Mouse (Mus musculus) limb, embryonic 15.5 days (tissue): ENCODE data around the gene Mdk. TPM values are rescaled to one million over a fixed set of nuclear protein-coding genes. Genes with fewer than 3 reads are reported as not detected.

Experiments
- ATAC-seq: fragments of 200-750 bp; cut with Nextera tagmentation; 2 replicates; pipeline ENCODE4 v1.8.0; 2017; ENCODE audit warnings: low read depth, moderate TSS enrichment; ENCODE audit not compliant: insufficient number of reproducible peaks, low FRiP score, low TSS enrichment
- H3K27ac ChIP-seq: fragments of 300-500 bp; sonication (generic); 2 replicates; pipeline ENCODE4 v1.5.1; 2015; ENCODE audit warnings: moderate library complexity, mild to moderate bottlenecking, inconsistent platforms
- H3K27me3 ChIP-seq: fragments of 300-500 bp; sonication (generic); 2 replicates; pipeline ENCODE4 v1.6.1; 2015; ENCODE audit warnings: inconsistent platforms
- H3K36me3 ChIP-seq: fragments of 300-500 bp; sonication (generic); 2 replicates; pipeline ENCODE4 v1.6.1; 2015; ENCODE audit warnings: inconsistent platforms
- H3K4me1 ChIP-seq: fragments of 300-500 bp; sonication (generic); 2 replicates; pipeline ENCODE4 v1.6.1; 2015; ENCODE audit warnings: inconsistent platforms
- H3K4me2 ChIP-seq: fragments of 300-500 bp; sonication (generic); 2 replicates; pipeline ENCODE4 v1.6.1; 2015; ENCODE audit warnings: mild to moderate bottlenecking, inconsistent platforms
- H3K4me3 ChIP-seq: fragments of 300-500 bp; sonication (generic); 2 replicates; pipeline ENCODE4 v1.5.1; 2015; ENCODE audit warnings: mild to moderate bottlenecking, inconsistent platforms
- H3K9ac ChIP-seq: fragments of 300-500 bp; sonication (generic); 2 replicates; pipeline ENCODE4 v1.6.1; 2015; ENCODE audit warnings: inconsistent platforms
- H3K9me3 ChIP-seq: fragments of 300-500 bp; sonication (generic); 2 replicates; pipeline ENCODE4 v1.6.1; 2016; ENCODE audit warnings: inconsistent platforms
- WGBS: fragments of 180-500 bp; shearing (Covaris S2); methylation state at CpG from one replicate; pipeline ENCODE4 v1.1.7; 2015; 5-methylcytosine and 5-hydroxymethylcytosine counted together
- microRNA-seq: library from miRNA; unstranded; fragments of <30 nt; microRNA quantifications from one replicate; pipeline ENCODE4, GENCODE M21; 2016
- polyA plus RNA-seq: library from polyadenylated mRNA; unstranded; fragments of >200 nt; fragmentation: Nextera tagmentation; extraction: Ambion mirVana; gene quantifications from 2 replicates; pipeline ENCODE4 v1.2.1, GENCODE M21; 2015

Gene Mdk
- polyA plus RNA-seq, 1 experiment from 2014 or later = 1,046 TPM

- Histone ChIP-seq H3K4me2 (no peak overlapping the region), H3K27ac (no peak overlapping the region), H3K9ac (no peak overlapping the region), H3K9me3 (no peaks in the 10 kb centered on the region), H3K4me3 (no peak overlapping the region), H3K4me1 (no peaks in the 10 kb centered on the region), H3K36me3 (peaks cover 18% of the 10 kb centered on the region), H3K27me3 (no peaks in the 10 kb centered on the region)
- WGBS = 95% methylated on average over 3 of the region's 3 CpGs
- no peak for ATAC-seq
Observed at GRCm38 (mm10) chr2:91895401-91895800, 36.7 kb downstream of the Mdk start.

- 89% methylated on average over 3 of the region's 3 CpGs for WGBS
- Histone ChIP-seq H3K27ac (no peak overlapping the region), H3K4me1 (no peaks in the 10 kb centered on the region), H3K4me3 (no peak overlapping the region), H3K9me3 (no peaks in the 10 kb centered on the region), H3K27me3 (no peaks in the 10 kb centered on the region), H3K36me3 (peaks cover 15% of the 10 kb centered on the region; the same call in 1 of the 2 replicates), H3K4me2 (no peak overlapping the region), H3K9ac (no peak overlapping the region)
- no peak for ATAC-seq
Observed at GRCm38 (mm10) chr2:91894716-91895115, 37.4 kb downstream of the Mdk start.

GRCm38 (mm10) chr2:91884616-91885015, 47.5 kb downstream of the Mdk start:
- H3K4me3 ChIP-seq = no peak overlapping the region
- ATAC-seq = no peak
- H3K9ac ChIP-seq = no peak overlapping the region
- peaks cover 27% of the 10 kb centered on the region for H3K36me3 ChIP-seq
- 86% methylated on average over 4 of the region's 4 CpGs for WGBS
- H3K4me1 ChIP-seq = no peaks in the 10 kb centered on the region
- H3K27ac ChIP-seq = no peak overlapping the region
- H3K27me3 ChIP-seq = no peaks in the 10 kb centered on the region
- H3K9me3 ChIP-seq = no peaks in the 10 kb centered on the region
- no peak overlapping the region for H3K4me2 ChIP-seq

- 88% methylated on average over 4 of the region's 4 CpGs for WGBS
- no peak overlapping the region for H3K27ac ChIP-seq
- no peak for ATAC-seq
- H3K36me3 ChIP-seq = peaks cover 24% of the 10 kb centered on the region
- no peak overlapping the region for H3K4me3 ChIP-seq
- no peak overlapping the region for H3K4me2 ChIP-seq
- H3K4me1 ChIP-seq = no peaks in the 10 kb centered on the region
- no peaks in the 10 kb centered on the region for H3K9me3 ChIP-seq
- H3K27me3 ChIP-seq = no peaks in the 10 kb centered on the region
- no peak overlapping the region for H3K9ac ChIP-seq
Observed at GRCm38 (mm10) chr2:91883961-91884360, 48.1 kb downstream of the Mdk start.

Small RNA genes lying within 50 kb of the gene (microRNA-seq; reads per million reads assigned to microRNA genes)
- not detected for gene Mir6999

Other genes starting within 250 kb of the Mdk start
- gene Atg13, start 221.7 kb downstream of the Mdk start, polyA plus RNA-seq = 32.3 and 33.7 TPM in 2 replicates
- 20.9 and 21.9 TPM in 2 replicates for gene Harbi1, start 221.4 kb downstream of the Mdk start, polyA plus RNA-seq
- 15.5 and 17.1 TPM in 2 replicates for gene Ambra1, start 202.2 kb downstream of the Mdk start, polyA plus RNA-seq
- 0.20 and 0.29 TPM in 2 replicates for gene Chrm4, start 5.0 kb downstream of the Mdk start, polyA plus RNA-seq
- 0.45 TPM in 2 replicates for gene Gm9821, start 13.4 kb upstream of the Mdk start, polyA plus RNA-seq
- 30.9 and 35.9 TPM in 2 replicates for gene Dgkz, start 43.6 kb upstream of the Mdk start, polyA plus RNA-seq
- 30.4 and 31.9 TPM in 2 replicates for gene Creb3l1, start 92.2 kb upstream of the Mdk start, polyA plus RNA-seq
- 33.0 and 34.9 TPM in 2 replicates for gene Phf21a, start 160.8 kb upstream of the Mdk start, polyA plus RNA-seq